Mouse (Mus musculus) liver, embryonic 11.5 days (tissue): ENCODE measurements at regions not wholly inside any gene's neighbourhood (a gene's known extent, or its start where the extent isn't known, plus 50 kb on each side); places are given as distances from the start of the nearest gene placed in this dataset.
A peak's percentile ranks its signal among the peaks of the same experiment; 100 is the strongest.
"Not testable (repeated sequence)": the region's sequence is repeated elsewhere in the genome, so short reads cannot be mapped to it uniquely, and the experiment has no call there.

ENCODE experiments used
- ATAC-seq: fragments of 200-750 bp; cut with Nextera tagmentation; replicated peaks from 2 replicates; pipeline ENCODE4 v1.8.0; 2017; ENCODE audit warnings: moderate number of reproducible peaks, mild to moderate bottlenecking, moderate TSS enrichment, moderate library complexity; ENCODE audit not compliant: low FRiP score
- DNase-seq: peaks from one replicate; pipeline ENCODE4 v3.0.0-alpha.2; 2017; ENCODE audit warnings: low spot score
- H3K27ac ChIP-seq: fragments of 300-500 bp; sonication (generic); 2 replicates; pipeline ENCODE4 v1.5.1; 2014; ENCODE audit warnings: mild to moderate bottlenecking, low read depth, low read length, control low read depth
- H3K27me3 ChIP-seq: fragments of 300-500 bp; sonication (generic); replicated peaks from 2 replicates; pipeline ENCODE4 v1.6.1; 2014; ENCODE audit warnings: low read length, mixed read lengths; ENCODE audit not compliant: control insufficient read depth, insufficient read depth
- H3K36me3 ChIP-seq: fragments of 300-500 bp; sonication (generic); 2 replicates; pipeline ENCODE4 v1.6.1; 2014; ENCODE audit warnings: mild to moderate bottlenecking, low read length, moderate library complexity, mixed read lengths; ENCODE audit not compliant: control insufficient read depth, insufficient read depth
- H3K4me1 ChIP-seq: fragments of 300-500 bp; sonication (generic); replicated peaks from 2 replicates; pipeline ENCODE4 v1.6.1; 2014; ENCODE audit warnings: low read length, mixed read lengths; ENCODE audit not compliant: control insufficient read depth, insufficient read depth
- H3K4me2 ChIP-seq: fragments of 300-500 bp; sonication (generic); 2 replicates; pipeline ENCODE4 v1.6.1; 2014; ENCODE audit warnings: mild to moderate bottlenecking, control low read depth, moderate library complexity
- H3K4me3 ChIP-seq: fragments of 300-500 bp; sonication (generic); 2 replicates; pipeline ENCODE4 v1.5.1; 2014; ENCODE audit warnings: low read depth, low read length, control low read depth
- H3K9ac ChIP-seq: fragments of 300-500 bp; sonication (generic); 2 replicates; pipeline ENCODE4 v1.6.1; 2014; ENCODE audit warnings: low read depth, low read length, control low read depth
- H3K9me3 ChIP-seq: fragments of 300-500 bp; sonication (generic); 2 replicates; pipeline ENCODE4 v1.6.1; 2016; ENCODE audit warnings: low read length, inconsistent platforms, mixed read lengths; ENCODE audit not compliant: control insufficient read depth
- WGBS: fragments of 180-500 bp; shearing (Covaris S2); extraction: QIAGEN DNeasy Blood & Tissue Kit; methylation state at CpG from one replicate; pipeline ENCODE4 v1.1.7; 2014; 5-methylcytosine and 5-hydroxymethylcytosine counted together

DNA sequence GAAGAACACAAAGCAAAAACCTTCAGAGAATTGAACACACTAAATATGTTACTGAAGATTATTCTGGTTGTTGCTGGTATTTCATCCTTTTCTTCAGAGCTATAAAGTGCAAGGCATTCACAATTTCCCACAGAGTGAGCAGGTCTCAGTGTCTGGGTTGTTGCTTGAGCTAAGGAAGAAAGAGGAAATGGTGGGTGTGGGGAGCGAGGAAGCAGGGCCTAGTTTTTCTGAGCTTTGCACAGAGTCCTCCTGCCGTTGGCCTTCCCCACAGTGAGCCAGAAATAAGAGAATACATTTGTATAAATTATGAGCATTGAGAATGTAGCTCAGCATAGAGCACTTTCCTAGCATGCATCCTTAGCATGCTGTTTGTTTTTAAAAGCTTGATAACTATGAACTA lies 120.8 kb upstream of the Tbl1xr1 start:
- no peak for ATAC-seq
- no peaks in the 10 kb centered on the region for H3K9me3 ChIP-seq

GRCm38 (mm10) chr3:21957105-21957504 lies 119.3 kb upstream of the Tbl1xr1 start:
- H3K27ac ChIP-seq, H3K27me3 ChIP-seq, H3K9me3 ChIP-seq, H3K4me2 ChIP-seq, H3K4me3 ChIP-seq, H3K9ac ChIP-seq, H3K4me1 ChIP-seq, H3K36me3 ChIP-seq, DNase-seq: not testable (repeated sequence)
- ATAC-seq = peak; percentile 43; the same call in 1 of the 2 replicates
- WGBS = 39% methylated on average over 6 of the region's 6 CpGs

More for the DNA sequence above, 120.8 kb upstream of the Tbl1xr1 start:
- no peak overlapping the region for H3K9ac ChIP-seq
- DNase-seq = no peak
- no peaks in the 10 kb centered on the region; the same call in 1 of the 2 replicates for H3K4me1 ChIP-seq
- H3K27ac ChIP-seq = no peak overlapping the region
- H3K36me3 ChIP-seq = no peaks in the 10 kb centered on the region
- 50% methylated on average over 2 of the region's 2 CpGs for WGBS
- H3K27me3 ChIP-seq = no peaks in the 10 kb centered on the region
- no peak overlapping the region for H3K4me2 ChIP-seq
- H3K4me3 ChIP-seq = no peak overlapping the region

GRCm38 (mm10) chr3:21958595-21959286 lies 117.7 kb upstream of the Tbl1xr1 start:
- no peaks in the 10 kb centered on the region for H3K9me3 ChIP-seq
- peaks cover 12% of the 10 kb centered on the region for H3K4me1 ChIP-seq
- ATAC-seq (no peak), DNase-seq (no peak)
- 70% methylated on average over 6 of the region's 6 CpGs for WGBS
- H3K4me2 ChIP-seq = no peak overlapping the region
- H3K27ac ChIP-seq = no peak overlapping the region
- no peak overlapping the region for H3K4me3 ChIP-seq
- H3K9ac ChIP-seq = no peak overlapping the region
- no peaks in the 10 kb centered on the region for H3K27me3 ChIP-seq
- no peaks in the 10 kb centered on the region for H3K36me3 ChIP-seq

- WGBS = 58% methylated on average over 6 of the region's 6 CpGs
- Histone ChIP-seq H3K4me2 (no peak overlapping the region), H3K9ac (no peak overlapping the region), H3K27ac (no peak overlapping the region), H3K27me3 (no peaks in the 10 kb centered on the region), H3K4me1 (peaks cover 12% of the 10 kb centered on the region), H3K4me3 (no peak overlapping the region), H3K36me3 (no peaks in the 10 kb centered on the region), H3K9me3 (no peaks in the 10 kb centered on the region)
- ATAC-seq = no peak; the same call in 1 of the 2 replicates
- no peak for DNase-seq
Measured at GRCm38 (mm10) chr3:21961091-21961490, 115.4 kb upstream of the Tbl1xr1 start.

DNA sequence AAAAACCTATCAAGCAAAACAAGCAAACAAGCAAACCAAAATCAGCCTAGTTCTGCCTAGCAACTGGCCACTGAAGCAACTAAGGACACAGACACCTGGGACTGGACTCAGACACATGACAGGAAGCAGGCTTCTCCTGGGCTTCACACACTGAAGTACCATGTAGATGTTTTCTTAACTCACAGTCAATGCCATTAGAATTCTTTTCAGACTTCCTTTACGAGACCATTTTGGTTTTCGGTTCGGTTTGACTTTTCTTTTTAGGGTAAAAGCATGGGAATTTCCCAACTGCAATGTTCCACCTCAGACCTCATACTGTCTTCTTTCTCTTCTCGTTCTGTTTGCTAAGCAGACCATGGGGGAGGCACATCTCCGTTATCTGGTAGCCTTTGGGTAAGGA lies 114.7 kb upstream of the Tbl1xr1 start:
- H3K9me3 ChIP-seq = no peaks in the 10 kb centered on the region
- WGBS = 65% methylated on average over 5 of the region's 5 CpGs
- no peak overlapping the region for H3K4me2 ChIP-seq
- H3K27me3 ChIP-seq = no peaks in the 10 kb centered on the region
- ATAC-seq (no peak), DNase-seq (no peak)
- peaks cover 12% of the 10 kb centered on the region for H3K4me1 ChIP-seq
- H3K27ac ChIP-seq = no peak overlapping the region
- H3K4me3 ChIP-seq = no peak overlapping the region
- no peaks in the 10 kb centered on the region for H3K36me3 ChIP-seq
- no peak overlapping the region for H3K9ac ChIP-seq

DNA sequence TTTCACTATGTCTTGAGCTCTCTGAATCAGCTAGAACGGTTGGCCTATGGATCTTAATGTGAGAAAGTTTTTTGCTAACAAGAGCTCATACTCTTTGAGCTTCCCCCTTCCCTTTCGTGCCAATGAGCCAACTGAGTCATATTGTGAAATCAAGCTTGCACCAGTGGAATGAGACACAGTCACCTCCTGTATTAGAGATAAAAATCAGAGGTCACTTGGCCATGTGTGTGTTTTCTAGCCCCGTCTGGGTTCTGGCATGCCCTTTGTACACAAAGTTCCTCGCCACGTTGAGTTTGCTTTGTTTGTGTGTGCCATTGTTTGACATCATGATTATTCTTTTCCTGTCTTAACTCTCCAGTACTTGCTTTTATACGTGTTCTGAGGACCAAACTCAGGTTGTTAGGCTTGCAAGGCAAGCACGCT lies 114.1 kb upstream of the Tbl1xr1 start:
- ATAC-seq (no peak), DNase-seq (no peak)
- H3K27me3 ChIP-seq = no peaks in the 10 kb centered on the region
- H3K27ac ChIP-seq = no peak overlapping the region
- H3K9me3 ChIP-seq = no peaks in the 10 kb centered on the region
- H3K36me3 ChIP-seq = no peaks in the 10 kb centered on the region
- H3K4me3 ChIP-seq = no peak overlapping the region
- H3K4me2 ChIP-seq = no peak overlapping the region
- H3K4me1 ChIP-seq = peaks cover 12% of the 10 kb centered on the region
- WGBS = 40% methylated on average over 7 of the region's 7 CpGs
- H3K9ac ChIP-seq = no peak overlapping the region

GRCm38 (mm10) chr3:21962921-21963732 lies 113.3 kb upstream of the Tbl1xr1 start:
- no peaks in the 10 kb centered on the region for H3K36me3 ChIP-seq
- no peak overlapping the region for H3K4me2 ChIP-seq
- 43% methylated on average over 7 of the region's 7 CpGs for WGBS
- ATAC-seq (no peak), DNase-seq (no peak)
- H3K4me3 ChIP-seq = no peak overlapping the region
- H3K9ac ChIP-seq = no peak overlapping the region
- no peaks in the 10 kb centered on the region for H3K9me3 ChIP-seq
- H3K27me3 ChIP-seq = no peaks in the 10 kb centered on the region
- no peak overlapping the region for H3K27ac ChIP-seq
- peaks cover 12% of the 10 kb centered on the region for H3K4me1 ChIP-seq

DNA sequence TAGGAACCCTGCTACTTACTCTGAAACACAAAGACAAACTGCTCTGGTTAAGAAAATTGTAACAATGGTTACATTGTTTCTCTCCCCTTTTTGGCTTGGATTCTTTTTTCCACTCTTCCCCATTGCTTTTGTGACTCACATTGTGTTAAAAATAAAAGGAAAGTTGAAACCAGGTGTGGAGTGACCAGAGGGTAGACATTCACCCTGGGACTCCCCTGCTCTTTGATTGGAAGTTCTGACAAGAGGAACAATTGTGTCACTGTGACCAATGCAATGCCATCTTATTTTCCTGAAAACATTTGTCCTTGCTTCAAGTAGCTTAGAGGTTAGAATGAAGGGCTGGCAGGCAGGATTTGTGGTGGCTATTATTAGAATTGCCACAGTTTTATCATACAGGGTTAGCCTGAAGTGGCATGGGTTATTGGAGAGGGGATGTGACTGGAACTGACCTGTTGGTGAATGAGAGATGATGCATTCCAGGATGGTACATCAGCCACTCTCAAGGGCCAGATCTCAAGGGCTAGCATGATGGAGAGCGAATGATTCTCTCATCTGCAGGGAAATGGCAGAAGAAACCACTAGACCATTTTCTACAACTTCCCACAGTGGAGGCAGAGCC lies 112.6 kb upstream of the Tbl1xr1 start:
- Histone ChIP-seq H3K9ac (no peak overlapping the region), H3K36me3 (no peaks in the 10 kb centered on the region), H3K27ac (no peak overlapping the region), H3K4me2 (no peak overlapping the region), H3K4me3 (no peak overlapping the region), H3K27me3 (no peaks in the 10 kb centered on the region), H3K4me1 (peaks cover 12% of the 10 kb centered on the region), H3K9me3 (no peaks in the 10 kb centered on the region)
- no peak for ATAC-seq
- WGBS = 90% methylated on average over 1 of the region's 1 CpGs
- no peak for DNase-seq
